Comparison of ENCODE assay signal across 9 mouse cellular contexts in the genomic region with DNA sequence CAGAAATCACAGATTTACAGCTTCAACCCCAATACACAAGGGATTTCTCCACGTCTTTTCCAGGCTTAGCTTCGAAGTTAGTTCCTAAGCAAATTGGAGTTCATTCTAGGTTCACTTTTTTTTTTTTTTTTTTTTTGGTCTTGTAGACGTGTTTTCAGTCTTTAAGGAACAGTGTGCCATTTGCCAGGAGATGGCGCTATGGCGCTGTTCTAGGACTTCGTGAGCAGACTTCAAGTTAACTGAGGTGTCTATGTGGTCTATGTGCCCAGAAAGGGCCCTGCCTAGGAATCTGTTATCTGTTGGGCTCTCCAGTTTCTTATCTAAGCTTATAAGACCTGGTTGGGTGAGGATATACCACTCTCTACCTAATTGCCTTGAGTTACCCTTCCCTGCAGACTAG. TPM values are rescaled to one million over a fixed set of nuclear protein-coding genes. Genes with fewer than 3 reads are reported as not detected.
DNase-seq lines count a peak whose midpoint lies in the region; ATAC-seq and TF ChIP-seq lines count a peak whose summit lies in the region.
"Had no signal": no experiment of that assay in that cellular context is flagged by ENCODE, and none has a peak within 500 bp of the region (broad histone marks: within the 10 kb centered on the region; RNA-seq: fewer than 3 reads in every experiment).

No protein-coding gene starts in this region.

- no peaks in the 10 kb centered on the region for H3K9me3 ChIP-seq in hindbrain, embryonic 14.5 days (ENCODE audit: control insufficient read depth, low read length)
- H3K9me3 ChIP-seq in hindbrain, embryonic 13.5 days = no peaks in the 10 kb centered on the region
- no peaks in the 10 kb centered on the region for H3K9me3 ChIP-seq in midbrain, postnatal 0 days (ENCODE audit: low read length)
- H3K9me3 ChIP-seq: neural tube, embryonic 13.5 days had no signal

- no peak overlapping the region for H3K4me3 ChIP-seq in hindbrain, embryonic 14.5 days (replicated peaks; ENCODE audit: low read length)
- no peak overlapping the region for H3K4me3 ChIP-seq in hindbrain, embryonic 13.5 days
- H3K4me3 ChIP-seq in midbrain, postnatal 0 days (ENCODE audit: low read depth, low read length) = no peak overlapping the region
- H3K4me3 ChIP-seq: neural tube, embryonic 13.5 days had no signal

- no peak overlapping the region for H3K9ac ChIP-seq in hindbrain, embryonic 14.5 days
- no peak overlapping the region for H3K9ac ChIP-seq in hindbrain, embryonic 13.5 days
- no peak overlapping the region for H3K9ac ChIP-seq in midbrain, postnatal 0 days (replicated peaks; ENCODE audit: low read length, poor library complexity, severe bottlenecking)
- H3K9ac ChIP-seq: neural tube, embryonic 13.5 days had no signal

- 6% methylated on average over 6 of the region's 6 CpGs for WGBS in hindbrain, embryonic 14.5 days
- WGBS in hindbrain, embryonic 13.5 days = 5% methylated on average over 6 of the region's 6 CpGs
- WGBS in midbrain, postnatal 0 days = 7% methylated on average over 6 of the region's 6 CpGs

- TF ChIP-seq CTCF in midbrain, postnatal 0 days (IDR thresholded peaks at IDR 0.05) = peak; percentile 72

- no peaks in the 10 kb centered on the region for H3K36me3 ChIP-seq in hindbrain, embryonic 14.5 days (replicated peaks; ENCODE audit: control insufficient read depth, insufficient read depth)
- no peaks in the 10 kb centered on the region for H3K36me3 ChIP-seq in hindbrain, embryonic 13.5 days
- no peaks in the 10 kb centered on the region for H3K36me3 ChIP-seq in midbrain, postnatal 0 days (ENCODE audit: insufficient read depth, low read length)
- H3K36me3 ChIP-seq: neural tube, embryonic 13.5 days had no signal

- DNase-seq in hindbrain, embryonic 14.5 days (ENCODE audit: low spot score) = peak; percentile 79
- DNase-seq in ES-CJ7 (ENCODE audit: low read depth, low spot score) = peak; percentile 96
- peak; percentile 81 for DNase-seq in adrenal gland, postnatal 36 days
- peak; percentile 45 to 87 for DNase-seq in frontal cortex, adult 2 months (ENCODE audit: extremely low spot score in 1 of 2, low spot score in 1 of 2)
- DNase-seq in layer of hippocampus, postnatal 10 days (ENCODE audit: low spot score in 2 of 2) = peak; percentile 71 to 74
- peak; percentile 85 for DNase-seq in midbrain, postnatal 0 days (ENCODE audit: low spot score)
- peak; percentile 59 to 60 for DNase-seq in thymus, postnatal 36 days

- no peak overlapping the region for H3K27ac ChIP-seq in hindbrain, embryonic 14.5 days
- H3K27ac ChIP-seq in hindbrain, embryonic 13.5 days = no peak overlapping the region
- H3K27ac ChIP-seq in midbrain, postnatal 0 days (ENCODE audit: low read depth, low read length) = no peak overlapping the region
- H3K27ac ChIP-seq: neural tube, embryonic 13.5 days had no signal

- no peak for ATAC-seq in hindbrain, embryonic 14.5 days (ENCODE audit: low FRiP score)
- ATAC-seq in hindbrain, embryonic 13.5 days (ENCODE audit: low FRiP score) = no peak
- ATAC-seq in midbrain, postnatal 0 days (ENCODE audit: low FRiP score) = no peak

- H3K4me1 ChIP-seq in hindbrain, embryonic 14.5 days (replicated peaks; ENCODE audit: control insufficient read depth, insufficient read depth, low read length) = no peaks in the 10 kb centered on the region
- 0 out of 2 replicates have a peak, but pooled peaks cover 3% of the 10 kb centered on the region for H3K4me1 ChIP-seq in hindbrain, embryonic 13.5 days (replicated peaks)
- no peaks in the 10 kb centered on the region for H3K4me1 ChIP-seq in midbrain, postnatal 0 days (ENCODE audit: insufficient read depth, low read length)
- H3K4me1 ChIP-seq: neural tube, embryonic 13.5 days had no signal

- H3K4me2 ChIP-seq in hindbrain, embryonic 14.5 days (replicated peaks) = no peak overlapping the region
- no peak overlapping the region for H3K4me2 ChIP-seq in hindbrain, embryonic 13.5 days
- H3K4me2 ChIP-seq in midbrain, postnatal 0 days (ENCODE audit: low read depth, low read length, poor library complexity, severe bottlenecking) = no peak overlapping the region
- H3K4me2 ChIP-seq: neural tube, embryonic 13.5 days had no signal

- peaks cover 32% of the 10 kb centered on the region for H3K27me3 ChIP-seq in hindbrain, embryonic 14.5 days (ENCODE audit: control insufficient read depth, insufficient read depth, low read length)
- peaks cover 66% of the 10 kb centered on the region for H3K27me3 ChIP-seq in hindbrain, embryonic 13.5 days
- 0 out of 2 replicates have a peak, but pooled peaks cover 3% of the 10 kb centered on the region for H3K27me3 ChIP-seq in midbrain, postnatal 0 days (ENCODE audit: insufficient read depth, low read length)

RNA-seq across cellular contexts. Expression of gene Wnt6, which starts 8.6 kb away (rescaled TPM):
- polyA plus RNA-seq in hindbrain, embryonic 14.5 days (2014; fragmentation: Nextera tagmentation; extraction: Ambion mirVana) = 4.4 TPM in 2 replicates
- polyA plus RNA-seq in hindbrain, embryonic 13.5 days (2015; fragmentation: Nextera tagmentation; extraction: Ambion mirVana) = 3.6 and 4.5 TPM in 2 replicates
- total RNA-seq in adrenal gland, postnatal 36 days (2021) = 1 to 10 TPM; 3.9 to 4.3 TPM
- 7.9 and 8.9 TPM in 2 replicates for polyA plus RNA-seq in frontal cortex, adult 2 months (2012; rRNA removed)
- 1 to 10 TPM in 1 of 2 experiments, under 1 TPM in 1; 0.75 to 1.3 TPM for total RNA-seq in layer of hippocampus, postnatal 10 days (2021)
- total RNA-seq in midbrain, postnatal 0 days (2014; rRNA removed) = 6.2 and 8.4 TPM in 2 replicates
- polyA plus RNA-seq in midbrain, postnatal 0 days (2015; fragmentation: Nextera tagmentation; extraction: Ambion mirVana) = 6.3 and 6.6 TPM in 2 replicates

RNA-seq across cellular contexts. Expression of gene Prkag3, which starts 14.1 kb away (rescaled TPM):
- polyA plus RNA-seq in hindbrain, embryonic 14.5 days (2014; fragmentation: Nextera tagmentation; extraction: Ambion mirVana) = not detected in 2 replicates
- 0.16 and 0.21 TPM in 2 replicates for polyA plus RNA-seq in hindbrain, embryonic 13.5 days (2015; fragmentation: Nextera tagmentation; extraction: Ambion mirVana)
- under 1 TPM in 1 of 2 experiments, not detected in 1; 0.23 TPM for total RNA-seq in adrenal gland, postnatal 36 days (2021)
- 0.76 and 0.88 TPM in 2 replicates for polyA plus RNA-seq in frontal cortex, adult 2 months (2012; rRNA removed)
- not detected for total RNA-seq in layer of hippocampus, postnatal 10 days (2021)
- 0.11 TPM in 1 of 2 replicates, not detected in the other for total RNA-seq in midbrain, postnatal 0 days (2014; rRNA removed)
- polyA plus RNA-seq in midbrain, postnatal 0 days (2015; fragmentation: Nextera tagmentation; extraction: Ambion mirVana) = 0.09 TPM in 1 of 2 replicates, not detected in the other
- polyA plus RNA-seq: neural tube, embryonic 13.5 days had no signal

RNA-seq across cellular contexts. Expression of gene Wnt10a, which starts 28.2 kb away (rescaled TPM):
- polyA plus RNA-seq in hindbrain, embryonic 14.5 days (2014; fragmentation: Nextera tagmentation; extraction: Ambion mirVana) = 0.13 and 0.21 TPM in 2 replicates
- 0.19 and 0.45 TPM in 2 replicates for polyA plus RNA-seq in hindbrain, embryonic 13.5 days (2015; fragmentation: Nextera tagmentation; extraction: Ambion mirVana)
- under 1 TPM; 0.36 to 0.43 TPM for total RNA-seq in adrenal gland, postnatal 36 days (2021)
- polyA plus RNA-seq in frontal cortex, adult 2 months (2012; rRNA removed) = 6.0 and 7.2 TPM in 2 replicates
- 1 to 10 TPM; 1.1 to 1.2 TPM for total RNA-seq in layer of hippocampus, postnatal 10 days (2021)
- 0.09 and 0.82 TPM in 2 replicates for total RNA-seq in midbrain, postnatal 0 days (2014; rRNA removed)
- 0.10 and 0.38 TPM in 2 replicates for polyA plus RNA-seq in midbrain, postnatal 0 days (2015; fragmentation: Nextera tagmentation; extraction: Ambion mirVana)

RNA-seq across cellular contexts. Expression of gene Cyp27a1, which starts 49.7 kb away (rescaled TPM):
- polyA plus RNA-seq in hindbrain, embryonic 14.5 days (2014; fragmentation: Nextera tagmentation; extraction: Ambion mirVana) = 1.9 and 3.2 TPM in 2 replicates
- polyA plus RNA-seq in hindbrain, embryonic 13.5 days (2015; fragmentation: Nextera tagmentation; extraction: Ambion mirVana) = 2.1 TPM in 2 replicates
- 10 to 100 TPM; 11.4 to 14.9 TPM for total RNA-seq in adrenal gland, postnatal 36 days (2021)
- 14.1 and 14.5 TPM in 2 replicates for polyA plus RNA-seq in frontal cortex, adult 2 months (2012; rRNA removed)
- 1 to 10 TPM in 1 of 2 experiments, under 1 TPM in 1; 0.33 to 1.6 TPM for total RNA-seq in layer of hippocampus, postnatal 10 days (2021)
- 4.4 TPM in 2 replicates for total RNA-seq in midbrain, postnatal 0 days (2014; rRNA removed)
- 2.3 and 2.6 TPM in 2 replicates for polyA plus RNA-seq in midbrain, postnatal 0 days (2015; fragmentation: Nextera tagmentation; extraction: Ambion mirVana)
